Mouse (Mus musculus) heart, adult 2 months (tissue): ENCODE measurements at regions not wholly inside any gene's neighbourhood (a gene's known extent, or its start where the extent isn't known, plus 50 kb on each side); places are given as distances from the start of the nearest gene placed in this dataset.

Source experiments
- DNase-seq, 2 experiments: peaks; one replicate each; pipeline ENCODE4 v3.0.0; 2021
- H3K27ac ChIP-seq: fragments of 200-600 bp; 2 replicates; pipeline ENCODE4 v1.8.1; 2022
- H3K27me3 ChIP-seq: fragments of 200-500 bp; 2 replicates; pipeline ENCODE4 v1.6.1; 2012; ENCODE audit warnings: mild to moderate bottlenecking, low read length, inconsistent platforms, mixed read lengths; ENCODE audit not compliant: control insufficient read depth, insufficient read depth
- H3K36me3 ChIP-seq: fragments of 200-500 bp; 2 replicates; pipeline ENCODE4 v1.6.1; 2012; ENCODE audit warnings: low read length, inconsistent platforms; ENCODE audit not compliant: control insufficient read depth, insufficient read depth
- H3K4me1 ChIP-seq: fragments of 200-500 bp; 2 replicates; pipeline ENCODE4 v1.6.1; 2011; ENCODE audit warnings: low read length; ENCODE audit not compliant: control insufficient read depth, insufficient read depth
- H3K4me3 ChIP-seq: fragments of 200-600 bp; 2 replicates; pipeline ENCODE4 v1.8.1; 2022
- H3K79me2 ChIP-seq: fragments of 200-500 bp; replicated peaks from 2 replicates; pipeline ENCODE4 v1.6.1; 2012; ENCODE audit warnings: mild to moderate bottlenecking, inconsistent platforms, low read length, moderate library complexity, mixed read lengths; ENCODE audit not compliant: control insufficient read depth, insufficient read depth
- H3K9ac ChIP-seq: fragments of 200-500 bp; 2 replicates; pipeline ENCODE4 v1.6.1; 2012; ENCODE audit warnings: low read depth, mild to moderate bottlenecking, control low read depth, inconsistent platforms, low read length, mixed read lengths
- CTCF ChIP-seq: fragments of 200-600 bp; IDR thresholded peaks from 2 replicates; pipeline ENCODE4 v1.8.1; 2022; ENCODE audit warnings: antibody characterized with exemption, mild to moderate bottlenecking, moderate library complexity
- EP300 ChIP-seq: fragments of 200-500 bp; IDR thresholded peaks from 2 replicates; pipeline ENCODE4 v1.6.1; 2011; ENCODE audit warnings: low read depth, low read length, control low read depth; ENCODE audit not compliant: insufficient read depth
- POLR2A ChIP-seq: fragments of 200-500 bp; IDR thresholded peaks from 2 replicates; pipeline ENCODE4 v1.6.1; 2011; ENCODE audit warnings: mild to moderate bottlenecking, low read depth, low read length, control low read depth; ENCODE audit not compliant: insufficient read depth
- whole genome bisulfite sequencing: fragments of 180-500 bp; shearing (Covaris S2); methylation state at CpG from one replicate; pipeline ENCODE4 v1.1.7; 2018; 5-methylcytosine and 5-hydroxymethylcytosine counted together
- intact Hi-C: fragments of 180-260 bp; cut with DNase I; formaldehyde crosslinking; loops from one replicate; pipeline ENCODE4 v1.15.1; 2025

DNA sequence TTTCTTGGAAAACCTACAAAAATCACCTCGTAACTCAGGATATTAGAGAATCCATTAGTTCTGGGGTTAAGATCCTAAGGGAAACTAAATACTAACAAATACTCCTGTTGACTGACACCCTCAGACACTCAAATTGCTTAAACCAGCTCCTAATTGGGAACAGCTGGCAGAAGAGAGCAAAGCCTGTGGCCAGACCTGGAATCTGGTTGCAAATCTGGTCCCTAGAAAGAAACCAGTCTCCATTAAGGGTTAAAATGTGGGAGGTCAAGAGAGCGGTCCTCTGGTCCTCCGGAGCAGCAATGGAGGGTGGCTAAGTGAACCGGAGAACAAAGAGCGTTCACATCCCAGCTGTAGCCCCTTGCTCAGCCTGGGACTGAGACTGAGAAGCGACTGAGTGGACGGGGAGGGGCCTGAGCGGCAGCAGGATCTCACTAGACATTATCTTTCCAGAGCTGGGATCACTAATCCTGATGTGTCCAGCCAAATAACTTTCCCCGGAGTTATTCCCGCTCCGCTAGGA, 51.4 kb upstream of the Ptgfrn start:
- TF ChIP-seq CTCF: no peak
- no peak for TF ChIP-seq EP300
- no peak for TF ChIP-seq POLR2A
- Histone ChIP-seq H3K27me3 (no peaks in the 10 kb centered on the region), H3K36me3 (no peaks in the 10 kb centered on the region), H3K79me2 (no peaks in the 10 kb centered on the region), H3K4me1 (peaks cover 3% of the 10 kb centered on the region), H3K4me3 (peak overlapping the region; percentile 27; the same call in 1 of the 2 replicates), H3K27ac (peak overlapping the region; percentile 60), H3K9ac (no peak overlapping the region)
- WGBS: 32% methylated on average over 11 of the region's 11 CpGs
- intact Hi-C loops: loop anchor here (5.0 kb wide), 3 partner anchors 114 to 164 kb away; no protein-coding TSS in a partner anchor
- DNase-seq: no peak
